Mouse (Mus musculus) ovary, postnatal 14 days (tissue): ENCODE results near the gene Olfr24.
"Not testable (repeated sequence)": the region's sequence is repeated elsewhere in the genome, so short reads cannot be mapped to it uniquely, and the experiment has no call there.

Source experiments
- DNase-seq: peaks from one replicate; pipeline ENCODE4 v3.0.0; 2022; ENCODE audit warnings: low spot score

The Olfr24 gene

DNA sequence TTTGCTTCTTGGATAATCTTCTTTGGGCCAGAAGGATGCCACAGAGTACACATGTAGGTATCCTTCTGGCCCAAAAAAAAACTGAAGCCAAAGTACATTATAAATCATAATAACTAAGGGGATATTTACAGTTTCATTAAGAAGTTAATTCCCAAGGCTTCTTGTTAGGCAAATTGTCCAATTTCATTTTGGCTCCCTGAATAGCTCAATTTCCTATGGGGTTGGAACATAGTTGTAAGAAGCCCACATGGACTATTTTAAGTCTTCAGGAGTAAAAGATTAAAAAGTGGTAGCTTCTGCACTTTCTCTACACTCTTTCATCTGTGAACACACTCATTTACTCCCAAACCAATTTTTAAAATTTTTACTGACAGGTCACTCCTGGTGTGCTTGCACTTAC lies at the start of gene Olfr24:
Olfr24 (minus strand) TSS at position 101 of the 400 bp plus-strand sequence.
- DNase-seq = no peak

DNA sequence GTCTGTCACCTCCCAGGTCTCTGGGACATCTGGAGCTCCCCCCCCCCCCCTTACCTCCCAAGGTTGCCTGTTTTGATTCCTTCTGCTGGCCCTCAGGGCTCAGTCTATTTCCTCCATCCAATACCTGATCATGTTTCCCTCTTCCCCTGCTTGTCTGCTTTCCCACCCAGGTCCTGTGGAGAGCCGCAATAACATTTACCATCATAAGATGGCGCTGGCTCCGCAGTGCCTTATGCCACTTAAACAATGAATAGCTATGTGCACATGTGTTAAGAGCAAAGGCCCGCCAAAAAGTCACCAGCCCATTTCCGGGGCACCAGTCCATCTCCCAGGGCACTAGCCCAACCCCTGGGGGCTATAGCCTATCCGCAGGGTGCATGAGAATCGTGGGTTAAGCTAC lies 21.5 kb upstream of the Olfr24 start:
- no peak for DNase-seq

DNA sequence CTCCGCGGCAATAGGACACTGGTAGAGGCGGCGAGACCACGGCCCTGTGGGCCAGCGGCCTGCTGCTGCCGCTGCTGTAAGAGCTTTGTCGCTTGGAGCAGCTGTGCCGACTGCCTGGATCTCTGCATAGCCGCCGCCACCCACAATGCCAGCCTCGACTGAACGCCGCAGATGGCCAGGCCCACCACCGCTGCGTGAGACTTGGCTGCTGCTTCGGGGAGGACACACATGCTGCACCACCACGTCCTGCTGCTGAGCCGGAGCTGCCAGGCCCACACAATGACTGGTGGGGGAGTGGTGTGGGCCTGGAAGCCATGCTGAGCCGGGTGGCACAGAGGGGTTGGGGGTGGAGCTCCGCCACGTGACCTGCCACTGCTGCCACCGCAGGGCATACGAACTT lies 15.7 kb upstream of the Olfr24 start:
- no peak for DNase-seq

DNA sequence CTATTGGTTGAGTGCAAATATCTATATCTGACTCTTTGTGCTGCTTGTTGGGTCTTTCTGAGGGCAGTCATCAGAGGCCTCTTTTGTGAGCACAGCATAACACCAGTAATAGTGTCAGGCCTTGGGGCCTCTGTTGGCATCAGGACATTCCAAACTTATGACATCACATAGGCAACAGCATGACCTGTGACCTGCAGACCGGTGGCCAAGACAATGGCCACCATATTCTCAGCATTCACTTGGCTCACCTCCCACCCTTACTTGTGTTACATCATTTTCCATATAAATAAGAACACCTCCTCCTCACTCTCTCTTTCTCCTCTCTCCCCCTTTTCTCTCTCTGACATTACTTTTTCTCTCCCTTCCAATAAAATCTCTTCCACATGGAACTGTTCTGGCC lies 15.2 kb upstream of the Olfr24 start:
- no peak for DNase-seq

DNA sequence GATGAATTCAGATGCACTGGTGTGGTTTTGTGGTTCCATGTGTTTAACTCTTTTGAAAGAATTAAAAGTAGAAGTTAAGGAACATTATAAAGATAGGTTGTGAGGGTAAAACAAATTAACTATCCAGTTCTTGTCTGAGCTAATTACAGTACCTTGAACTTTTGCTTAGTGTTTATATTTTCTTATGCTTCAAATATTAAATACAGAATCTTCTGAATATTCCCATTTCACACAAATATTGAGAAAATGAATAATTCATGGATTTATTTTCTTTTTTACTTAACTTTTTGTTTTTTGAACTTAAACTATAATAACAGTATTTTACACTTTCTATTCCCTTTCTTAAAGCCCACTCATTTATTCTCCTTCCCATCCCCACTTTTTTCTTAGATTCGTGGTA lies 8.2 kb downstream of the Olfr24 start:
- DNase-seq = no peak

DNA sequence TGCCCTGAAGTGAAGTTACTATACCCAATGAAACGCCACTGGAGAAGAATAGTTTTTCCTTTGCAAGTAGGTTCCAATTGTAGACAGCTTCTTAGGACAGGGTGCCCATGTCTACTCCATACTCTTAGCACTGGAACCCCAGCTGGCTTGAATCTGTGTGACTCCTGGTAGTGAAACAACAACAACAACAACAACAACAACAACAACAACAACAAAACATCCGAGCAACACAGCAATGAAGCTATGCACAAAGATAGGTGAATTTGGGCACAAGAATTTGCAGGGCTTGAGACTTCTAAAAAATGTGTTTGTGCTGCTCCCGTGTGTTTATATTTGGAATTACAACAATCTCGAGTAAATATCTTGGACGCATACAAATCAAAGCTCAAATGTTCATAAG lies 19.2 kb downstream of the Olfr24 start:
- DNase-seq = peak; percentile 11

DNA sequence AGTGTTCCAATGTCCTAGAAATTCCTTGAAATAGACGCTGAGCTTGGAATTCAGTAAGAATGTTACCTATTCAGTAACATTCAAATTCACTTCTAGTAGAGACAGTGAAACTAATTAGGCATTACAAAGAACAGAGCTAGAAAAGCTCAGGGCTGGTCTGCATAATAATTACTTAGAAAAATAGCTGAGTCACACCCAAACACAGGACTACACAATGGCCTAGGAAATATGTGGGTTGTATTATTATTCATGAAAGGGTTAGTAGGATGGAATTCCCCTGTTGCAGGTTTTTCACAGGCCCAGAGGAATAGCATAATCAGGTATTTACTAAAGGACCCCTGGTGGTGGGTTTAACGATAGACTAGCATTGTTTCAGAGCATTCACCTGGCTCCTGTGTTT lies 29.6 kb downstream of the Olfr24 start:
- DNase-seq = not testable (repeated sequence)

DNA sequence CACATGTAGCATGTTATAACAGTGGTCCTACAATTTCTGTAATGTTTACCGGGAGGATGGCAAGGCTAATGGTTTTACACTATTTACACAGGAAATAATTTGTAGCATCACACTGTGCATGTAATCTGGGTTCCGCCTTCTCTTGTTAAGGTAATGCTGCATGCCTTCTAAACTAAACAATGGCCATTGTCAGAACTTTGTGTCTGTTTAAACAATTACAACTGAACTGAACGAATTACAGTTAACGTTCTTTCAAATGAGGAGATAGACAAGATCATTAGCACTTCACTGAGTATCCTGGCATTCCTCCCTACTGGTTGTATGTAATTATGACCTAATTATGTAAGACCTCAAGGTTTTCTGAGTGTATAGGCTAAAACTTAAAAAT lies 41.1 kb downstream of the Olfr24 start:
- DNase-seq = no peak

DNA sequence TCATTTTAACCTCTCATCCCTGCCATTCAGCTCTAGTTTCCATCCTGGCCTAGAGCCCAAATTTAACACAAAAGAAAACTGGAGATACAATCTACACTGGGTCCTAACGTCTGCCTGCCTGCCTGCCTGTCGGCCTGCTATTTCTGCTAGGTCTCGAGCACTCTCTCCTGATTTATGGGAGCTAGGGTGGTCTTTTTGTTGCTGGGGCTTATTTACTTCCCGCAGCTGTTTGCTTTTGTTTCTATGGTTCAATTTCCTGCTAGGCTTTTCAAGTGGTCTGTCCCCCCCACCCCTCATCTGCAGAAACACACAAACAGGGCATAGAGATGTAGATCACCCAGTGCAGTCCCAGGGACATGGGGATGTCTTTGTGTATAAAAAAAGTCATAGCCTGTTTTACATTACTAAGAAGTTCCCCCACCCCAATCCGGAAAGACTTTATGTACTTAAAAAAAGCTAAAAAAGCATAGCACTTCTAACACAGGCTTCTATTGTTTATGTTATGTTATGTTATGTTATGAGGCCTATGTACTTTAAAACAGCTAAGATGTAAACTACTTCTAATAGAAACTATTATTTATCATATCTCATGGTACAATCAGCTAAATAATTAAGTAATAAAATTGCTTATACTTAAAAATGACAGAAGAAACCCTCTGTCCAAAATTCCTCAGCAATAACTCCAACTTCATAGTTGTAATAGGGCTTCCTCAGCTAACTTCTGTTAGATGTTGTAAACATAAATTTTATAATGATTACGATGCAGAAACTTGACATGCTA lies 41.7 kb downstream of the Olfr24 start:
- DNase-seq = no peak

DNA sequence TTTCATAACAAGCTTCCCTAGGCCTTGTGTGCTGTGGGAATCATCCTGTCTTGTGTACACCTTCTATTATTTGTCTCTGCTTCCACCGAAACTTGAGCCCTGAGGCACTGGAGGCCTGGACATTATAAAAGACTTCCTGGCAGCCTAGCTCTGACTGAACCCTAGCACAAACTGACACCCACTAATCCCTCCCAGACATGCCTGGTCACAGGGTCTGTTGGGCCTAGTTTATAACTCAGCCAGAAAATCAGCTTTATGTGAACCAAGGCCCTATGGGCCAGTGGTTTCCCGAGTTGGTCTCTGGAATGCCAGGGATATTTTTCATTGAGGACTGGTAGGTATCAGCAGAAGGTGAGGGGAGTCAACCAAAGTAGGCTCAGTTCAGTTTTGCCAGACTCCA lies 42.8 kb downstream of the Olfr24 start:
- DNase-seq = no peak

DNA sequence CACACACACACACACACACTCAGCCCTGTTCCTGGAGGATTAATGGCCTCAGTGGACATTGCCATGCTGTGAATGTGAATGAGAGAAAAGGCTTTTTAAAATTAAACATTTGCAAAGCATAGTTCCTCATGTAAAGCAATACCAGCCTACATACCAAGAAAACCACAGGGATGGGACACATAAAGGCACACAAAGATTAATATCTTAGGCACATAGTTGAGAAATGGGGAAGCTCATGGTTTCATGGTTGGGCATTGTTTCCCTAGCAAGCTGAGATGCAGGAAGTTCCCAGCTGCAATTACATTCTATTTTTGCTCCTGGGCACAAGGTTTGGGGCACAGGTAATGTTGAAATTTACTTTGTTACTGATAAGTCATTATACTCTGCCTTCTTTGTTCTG lies 58.2 kb downstream of the Olfr24 start:
- DNase-seq = no peak
